Mouse (Mus musculus): ENCODE results near the gene Mmp11. TPM values are rescaled to one million over a fixed set of nuclear protein-coding genes. Genes with fewer than 3 reads are reported as not detected.

Mmp11 gene
- polyA plus RNA-seq, 1 experiment, result 27.9 TPM

DNA sequence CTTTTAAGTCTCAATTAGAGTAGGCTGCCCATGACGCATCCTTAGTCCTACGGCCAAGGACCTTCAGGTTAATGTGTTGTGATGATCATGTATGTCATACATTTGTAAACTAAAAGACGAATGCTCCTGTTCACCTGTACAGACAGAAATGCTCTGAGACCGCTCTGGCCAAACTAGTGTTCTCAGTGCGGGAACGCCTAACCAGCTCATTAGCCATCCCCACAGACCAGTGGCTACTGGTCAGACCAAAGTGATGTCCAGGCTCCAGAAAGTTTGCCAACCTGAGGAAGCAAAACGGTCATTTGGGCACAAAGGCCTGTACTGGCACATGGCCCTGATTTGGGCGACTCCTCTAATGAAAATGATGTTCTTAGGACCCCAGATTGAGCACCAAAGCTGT, 51.6 kb downstream of the Mmp11 start:
- TF ChIP-seq EP300 (IDR thresholded peaks at IDR 0.05; ENCODE audit: insufficient read depth, low read depth, low read length) (no peak), POLR2A (IDR thresholded peaks at IDR 0.05; ENCODE audit: insufficient read depth, low read length) (no peak), CTCF (IDR thresholded peaks at IDR 0.05; ENCODE audit: low read depth, low read length) (no peak)
- peaks cover 2% of the 10 kb centered on the region for H3K4me1 ChIP-seq (ENCODE audit: control insufficient read depth, insufficient read depth, low read length)
- no peaks in the 10 kb centered on the region for H3K36me3 ChIP-seq (ENCODE audit: control insufficient read depth, insufficient read depth, low read length, poor library complexity, severe bottlenecking)

DNA sequence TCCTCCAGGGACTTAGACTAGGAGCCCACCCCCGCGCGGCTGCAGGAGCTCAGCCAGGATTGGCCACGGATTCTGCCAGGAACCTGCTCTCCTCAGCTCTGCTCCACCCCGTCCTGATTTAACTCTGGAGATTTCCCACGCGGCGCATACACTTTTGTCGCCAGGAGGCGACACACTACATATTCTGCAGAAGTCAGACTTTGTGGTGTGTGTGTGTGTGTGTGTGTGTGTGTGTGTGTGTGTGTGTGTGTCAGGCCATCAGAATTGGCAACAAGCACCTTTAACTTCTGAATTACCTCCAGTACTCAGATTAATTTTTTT, 53.1 kb downstream of the Mmp11 start:
- Histone ChIP-seq H3K36me3 (ENCODE audit: control insufficient read depth, insufficient read depth, low read length, poor library complexity, severe bottlenecking) (no peaks in the 10 kb centered on the region), H3K4me3 (ENCODE audit: low read depth, low read length) (peak overlapping the region; percentile 47), H3K9me3 (replicated peaks; ENCODE audit: control insufficient read depth, insufficient read depth, low read length, poor library complexity, severe bottlenecking) (no peaks in the 10 kb centered on the region), H3K4me1 (ENCODE audit: control insufficient read depth, insufficient read depth, low read length) (peaks cover 2% of the 10 kb centered on the region), H3K27me3 (ENCODE audit: control insufficient read depth, insufficient read depth, low read length, poor library complexity, severe bottlenecking) (no peaks in the 10 kb centered on the region), H3K27ac (ENCODE audit: insufficient read depth, low read length) (peak overlapping the region; percentile 97), H3K9ac (ENCODE audit: low read depth, poor library complexity, severe bottlenecking) (peak overlapping the region; percentile 82)
- peak; percentile 36; the same call in 1 of the 2 replicates for TF ChIP-seq EP300 (IDR thresholded peaks at IDR 0.05; ENCODE audit: insufficient read depth, low read depth, low read length)
- TF ChIP-seq POLR2A (IDR thresholded peaks at IDR 0.05; ENCODE audit: insufficient read depth, low read length), result no peak
- TF ChIP-seq CTCF (IDR thresholded peaks at IDR 0.05; ENCODE audit: low read depth, low read length), result peak; percentile 62

More for the DNA sequence above, 51.6 kb downstream of the Mmp11 start:
- no peaks in the 10 kb centered on the region for H3K27me3 ChIP-seq (ENCODE audit: control insufficient read depth, insufficient read depth, low read length, poor library complexity, severe bottlenecking)
- H3K4me3 ChIP-seq (ENCODE audit: low read depth, low read length), result no peak overlapping the region
- no peaks in the 10 kb centered on the region for H3K9me3 ChIP-seq (replicated peaks; ENCODE audit: control insufficient read depth, insufficient read depth, low read length, poor library complexity, severe bottlenecking)
- H3K9ac ChIP-seq (ENCODE audit: low read depth, poor library complexity, severe bottlenecking), result no peak overlapping the region
- H3K27ac ChIP-seq (ENCODE audit: insufficient read depth, low read length), result no peak overlapping the region

DNA sequence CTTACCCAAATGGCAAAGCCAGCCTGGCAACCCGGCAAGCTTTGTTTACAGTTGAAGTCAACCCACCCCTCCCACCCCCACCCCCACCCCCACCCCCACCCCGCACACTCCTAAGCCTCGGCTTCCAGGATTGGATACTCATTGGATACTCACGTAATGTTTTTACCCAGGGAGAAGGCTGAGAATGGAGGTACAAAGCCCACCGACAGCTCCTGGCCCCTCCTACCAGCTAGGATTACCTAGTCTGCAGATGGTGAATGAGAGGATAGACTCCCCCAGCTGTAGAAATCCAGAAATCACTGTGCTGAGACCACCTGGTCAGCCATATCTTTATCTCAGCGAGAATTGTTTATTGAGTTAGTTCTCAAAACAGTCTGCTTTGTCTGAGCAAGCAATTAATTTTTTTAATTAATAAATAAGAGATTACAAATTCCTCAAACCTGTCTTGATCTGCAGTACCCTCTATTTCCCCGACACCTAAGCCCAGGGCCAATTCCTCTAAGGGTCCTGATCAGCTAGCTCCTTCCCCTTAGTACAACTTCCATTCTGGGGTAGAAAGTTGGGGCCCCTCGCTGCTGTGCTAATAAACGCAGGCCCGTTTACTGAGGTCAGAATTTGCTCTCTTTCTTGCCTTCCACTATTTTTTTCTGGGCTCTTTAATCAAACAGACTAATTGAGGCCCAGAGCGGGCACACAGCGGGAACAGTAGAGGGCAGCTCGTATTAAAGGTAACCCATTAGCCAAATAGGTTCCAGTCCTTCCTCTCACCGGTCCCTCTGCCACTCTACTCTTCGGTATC, 53.7 kb downstream of the Mmp11 start:
- no peak for TF ChIP-seq CTCF (IDR thresholded peaks at IDR 0.05; ENCODE audit: low read depth, low read length)
- TF ChIP-seq POLR2A (IDR thresholded peaks at IDR 0.05; ENCODE audit: insufficient read depth, low read length), result no peak
- no peak for TF ChIP-seq EP300 (IDR thresholded peaks at IDR 0.05; ENCODE audit: insufficient read depth, low read depth, low read length)
- Histone ChIP-seq H3K27ac (ENCODE audit: insufficient read depth, low read length) (peak overlapping the region; percentile 97), H3K9me3 (replicated peaks; ENCODE audit: control insufficient read depth, insufficient read depth, low read length, poor library complexity, severe bottlenecking) (no peaks in the 10 kb centered on the region), H3K36me3 (ENCODE audit: control insufficient read depth, insufficient read depth, low read length, poor library complexity, severe bottlenecking) (no peaks in the 10 kb centered on the region), H3K9ac (ENCODE audit: low read depth, poor library complexity, severe bottlenecking) (peak overlapping the region; percentile 82), H3K4me1 (ENCODE audit: control insufficient read depth, insufficient read depth, low read length) (peaks cover 2% of the 10 kb centered on the region), H3K4me3 (ENCODE audit: low read depth, low read length) (peak overlapping the region; percentile 47), H3K27me3 (ENCODE audit: control insufficient read depth, insufficient read depth, low read length, poor library complexity, severe bottlenecking) (no peaks in the 10 kb centered on the region)

DNA sequence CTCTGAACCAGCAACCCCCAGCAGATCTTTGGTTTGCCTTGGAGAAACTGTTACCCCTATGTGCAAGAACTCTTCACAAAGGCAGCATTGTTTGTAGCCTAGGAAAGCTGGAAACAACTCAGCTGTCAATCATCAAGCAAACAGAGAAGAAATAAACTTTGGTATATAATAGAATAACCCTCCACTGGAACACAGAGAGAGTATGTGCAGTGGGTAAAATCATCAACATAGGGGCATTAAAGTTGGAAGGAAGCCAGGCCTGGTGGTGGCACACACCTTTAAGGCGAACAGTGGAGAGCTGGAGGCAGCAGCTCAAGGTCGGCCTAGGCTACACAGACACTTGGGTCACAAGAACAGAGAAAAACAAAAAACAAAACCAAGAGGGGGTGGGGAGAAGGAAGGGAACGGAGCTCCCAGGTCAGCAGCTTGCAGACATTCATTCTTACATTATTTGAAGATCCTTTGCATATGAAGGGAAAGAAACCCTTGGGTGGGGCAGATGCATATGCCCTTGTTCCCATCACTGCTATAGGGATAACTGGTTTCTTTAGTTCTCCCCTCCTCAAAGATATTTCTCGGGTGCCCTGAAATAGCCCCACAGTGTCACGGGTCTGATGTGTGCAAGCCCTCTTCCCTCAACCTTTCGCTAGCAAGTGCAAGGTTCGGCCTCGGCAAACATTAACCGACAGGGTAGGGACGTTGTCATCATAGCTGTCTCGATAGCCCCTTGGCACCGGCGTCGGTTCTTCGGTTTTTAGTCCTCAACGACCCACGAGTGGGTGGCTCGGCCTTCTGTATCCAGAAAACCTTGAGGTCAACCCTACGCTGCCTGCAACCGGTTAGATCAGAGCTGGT, 54.5 kb downstream of the Mmp11 start:
- Histone ChIP-seq H3K27me3 (ENCODE audit: control insufficient read depth, insufficient read depth, low read length, poor library complexity, severe bottlenecking) (no peaks in the 10 kb centered on the region), H3K4me3 (ENCODE audit: low read depth, low read length) (peak overlapping the region; percentile 22), H3K36me3 (ENCODE audit: control insufficient read depth, insufficient read depth, low read length, poor library complexity, severe bottlenecking) (no peaks in the 10 kb centered on the region), H3K9me3 (replicated peaks; ENCODE audit: control insufficient read depth, insufficient read depth, low read length, poor library complexity, severe bottlenecking) (no peaks in the 10 kb centered on the region), H3K9ac (ENCODE audit: low read depth, poor library complexity, severe bottlenecking) (peak overlapping the region; percentile 32), H3K27ac (ENCODE audit: insufficient read depth, low read length) (peak overlapping the region; percentile 85), H3K4me1 (ENCODE audit: control insufficient read depth, insufficient read depth, low read length) (peaks cover 2% of the 10 kb centered on the region)
- peak; percentile 96 for TF ChIP-seq EP300 (IDR thresholded peaks at IDR 0.05; ENCODE audit: insufficient read depth, low read depth, low read length)
- TF ChIP-seq POLR2A (IDR thresholded peaks at IDR 0.05; ENCODE audit: insufficient read depth, low read length), result no peak

DNA sequence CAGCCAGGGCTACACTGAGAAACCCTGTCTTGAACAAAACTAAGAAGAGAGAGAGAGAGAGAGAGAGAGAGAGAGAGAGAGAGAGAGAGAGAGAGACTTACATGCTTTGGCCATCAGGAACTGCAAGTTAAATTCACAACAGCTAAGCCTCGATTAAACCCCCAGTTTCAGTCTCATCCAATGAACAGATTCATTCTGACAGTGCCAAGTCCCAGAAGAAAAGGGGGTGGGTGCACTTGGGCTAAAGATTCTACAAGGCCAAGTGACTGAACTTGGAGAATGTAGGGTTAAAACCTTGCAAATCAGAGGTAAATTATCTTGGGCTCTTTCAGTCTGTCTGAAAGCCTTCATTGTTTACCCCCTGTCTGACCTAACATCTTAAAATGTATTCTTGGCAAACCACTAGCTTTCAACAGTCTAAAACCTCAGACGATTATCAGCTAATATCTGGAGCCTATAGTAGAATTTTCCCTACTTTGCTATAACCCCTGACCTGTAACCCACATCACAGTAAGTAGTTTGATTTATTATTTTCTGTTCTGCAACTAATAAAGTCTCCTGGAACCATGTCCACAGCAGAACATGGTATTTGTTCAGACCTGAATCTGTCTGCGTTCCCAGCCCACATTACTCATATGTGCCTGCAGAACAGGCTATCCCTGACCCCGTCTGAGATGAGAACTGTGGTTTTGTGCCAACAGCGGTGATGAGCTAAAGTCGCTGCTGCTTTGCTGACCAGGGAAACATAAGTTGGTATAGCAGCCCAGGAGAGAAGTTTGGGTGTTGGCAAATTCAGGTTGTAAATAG, 55.3 kb downstream of the Mmp11 start:
- Histone ChIP-seq H3K9me3 (replicated peaks; ENCODE audit: control insufficient read depth, insufficient read depth, low read length, poor library complexity, severe bottlenecking) (no peaks in the 10 kb centered on the region), H3K4me3 (ENCODE audit: low read depth, low read length) (0 out of 2 replicates have a peak overlapping the region, but pooled peaks have one; percentile 10), H3K27me3 (ENCODE audit: control insufficient read depth, insufficient read depth, low read length, poor library complexity, severe bottlenecking) (no peaks in the 10 kb centered on the region), H3K36me3 (ENCODE audit: control insufficient read depth, insufficient read depth, low read length, poor library complexity, severe bottlenecking) (no peaks in the 10 kb centered on the region), H3K27ac (ENCODE audit: insufficient read depth, low read length) (peak overlapping the region; percentile 85), H3K4me1 (ENCODE audit: control insufficient read depth, insufficient read depth, low read length) (peaks cover 2% of the 10 kb centered on the region), H3K9ac (ENCODE audit: low read depth, poor library complexity, severe bottlenecking) (peak overlapping the region; percentile 32; the same call in 1 of the 2 replicates)
- TF ChIP-seq EP300 (IDR thresholded peaks at IDR 0.05; ENCODE audit: insufficient read depth, low read depth, low read length) (no peak), CTCF (IDR thresholded peaks at IDR 0.05; ENCODE audit: low read depth, low read length) (no peak), POLR2A (IDR thresholded peaks at IDR 0.05; ENCODE audit: insufficient read depth, low read length) (no peak)
